Mouse (Mus musculus): ENCODE results near the gene Dhdh.
A peak's percentile ranks its signal among the peaks of the same experiment; 100 is the strongest.
"Not testable (repeated sequence)": the region's sequence is repeated elsewhere in the genome, so short reads cannot be mapped to it uniquely, and the experiment has no call there.

The Dhdh gene

DNA sequence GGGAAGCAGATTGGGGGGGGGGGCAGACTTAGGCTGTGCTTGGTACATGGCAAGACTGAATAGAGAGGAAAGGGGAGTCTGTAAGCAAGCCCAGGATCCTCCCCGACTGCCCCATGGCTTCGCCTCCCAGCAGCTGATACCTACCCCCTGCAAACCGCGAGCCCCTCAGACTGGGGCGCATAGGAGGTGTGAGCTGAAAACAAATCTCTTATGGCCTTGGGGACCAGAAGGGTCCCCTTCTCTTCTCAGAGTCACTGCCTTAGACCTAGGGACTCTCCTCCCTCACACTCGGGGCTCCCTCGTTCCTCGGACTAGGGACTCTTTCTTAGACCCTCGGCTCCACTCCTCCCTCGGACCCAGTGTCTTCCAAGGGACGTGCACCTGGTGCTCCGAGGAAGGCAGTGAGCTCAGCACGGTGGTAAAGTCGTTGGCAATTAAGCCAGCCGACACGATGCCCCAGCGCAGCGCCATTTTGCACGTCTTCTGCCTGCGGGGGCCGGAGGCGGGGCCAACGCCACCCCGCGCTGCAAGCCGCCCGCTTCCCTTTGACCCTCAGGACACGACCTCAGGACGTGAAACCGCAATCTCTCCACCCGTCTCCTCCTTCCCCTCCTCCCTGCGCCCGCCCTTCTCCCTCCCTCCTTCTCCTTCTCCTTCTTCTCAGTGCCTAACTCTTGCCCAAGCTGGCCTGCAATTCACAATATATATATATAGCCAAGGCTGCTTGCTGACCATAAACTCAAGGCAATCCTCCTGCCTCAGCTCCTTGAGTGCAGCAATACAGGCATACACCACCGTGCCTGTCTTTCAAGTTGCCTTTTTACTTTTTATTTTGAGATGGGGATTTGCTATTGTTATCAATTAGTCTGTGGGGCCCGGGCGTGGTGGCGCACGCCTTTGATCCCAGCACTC lies at the start of gene Dhdh:
Gene Dhdh (minus strand): TSS at position 513 of the 912 bp plus-strand sequence.
- peak; percentile 67 for DNase-seq

DNA sequence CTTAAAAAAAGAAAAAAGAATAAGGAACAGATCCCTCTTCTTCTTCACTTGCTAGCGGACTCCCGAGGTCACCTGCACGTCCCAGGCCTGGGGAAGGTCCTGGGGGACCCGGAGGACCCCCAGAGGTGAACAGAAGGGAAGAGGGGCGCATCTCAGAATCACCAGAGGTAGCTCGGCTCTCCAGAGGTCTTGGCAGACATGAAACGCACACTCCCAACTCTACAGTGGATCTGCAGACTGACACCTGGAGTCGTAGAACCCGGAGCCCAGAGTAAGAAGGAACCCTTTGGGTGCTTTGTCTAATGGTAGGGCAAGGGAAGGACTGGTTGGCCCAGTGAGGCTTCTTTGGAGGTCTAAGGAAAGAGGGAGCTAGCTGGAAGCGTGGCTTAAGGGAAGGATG lies 49.0 kb upstream of the Dhdh start:
- no peak for DNase-seq

DNA sequence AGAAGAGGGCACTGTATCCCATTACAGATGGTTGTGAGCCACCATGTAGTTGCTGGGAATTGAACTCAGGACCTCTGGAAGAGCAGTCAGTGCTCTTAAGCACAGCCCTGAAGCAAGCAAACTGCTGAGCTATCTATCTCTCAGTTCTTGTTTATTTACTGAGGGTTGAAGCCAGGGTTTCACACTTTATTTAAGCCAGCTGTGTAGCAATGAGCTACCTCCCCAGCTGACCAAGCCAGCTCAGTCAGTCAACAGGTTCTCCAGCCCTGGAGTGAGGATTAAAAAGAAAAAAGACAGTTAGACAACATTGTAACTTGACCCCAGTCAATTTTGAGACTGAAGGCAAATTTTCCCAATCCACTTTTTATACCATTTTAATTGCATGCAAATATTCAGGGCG lies 47.1 kb upstream of the Dhdh start:
- DNase-seq, result no peak

DNA sequence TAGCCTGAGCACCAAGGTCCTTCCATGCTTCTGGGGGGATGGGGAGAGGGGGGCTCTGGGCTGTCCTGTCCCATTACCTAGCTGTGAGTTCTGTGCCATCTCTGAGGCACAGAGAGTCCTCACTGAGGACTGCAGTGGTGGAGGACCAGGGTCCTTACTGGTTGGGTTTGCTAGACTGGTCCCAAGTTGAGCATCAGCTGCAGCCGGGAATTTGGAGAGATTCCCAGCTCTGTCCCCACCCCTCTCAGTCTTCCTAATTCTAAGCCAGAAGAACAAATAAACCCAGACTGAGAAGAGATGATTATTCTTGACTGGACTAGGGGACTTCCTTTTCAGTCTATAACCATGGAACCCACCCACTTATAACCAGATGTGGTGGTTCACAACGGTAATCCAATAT lies 42.0 kb upstream of the Dhdh start:
- no peak for DNase-seq

DNA sequence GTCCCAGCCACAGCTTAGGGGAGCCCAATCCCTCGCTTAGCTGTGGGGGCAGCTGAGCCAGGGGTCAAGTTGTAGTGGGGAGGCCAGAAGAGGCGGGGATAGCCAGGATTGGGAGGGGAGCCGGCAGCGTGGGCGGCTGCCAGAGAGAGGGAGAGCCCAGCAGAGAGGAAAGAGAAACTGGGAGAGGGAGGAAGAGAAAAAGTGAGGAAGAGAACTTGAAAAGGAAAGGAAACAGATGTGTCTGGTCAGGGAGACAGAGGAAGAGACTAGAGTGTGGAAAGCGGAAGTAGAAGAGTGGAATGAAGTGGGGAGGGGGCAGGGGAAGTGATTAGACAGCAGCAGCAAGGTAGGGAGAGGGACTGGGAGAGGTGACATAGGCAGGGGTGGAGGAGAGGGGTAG lies 40.9 kb upstream of the Dhdh start:
- DNase-seq, result no peak

DNA sequence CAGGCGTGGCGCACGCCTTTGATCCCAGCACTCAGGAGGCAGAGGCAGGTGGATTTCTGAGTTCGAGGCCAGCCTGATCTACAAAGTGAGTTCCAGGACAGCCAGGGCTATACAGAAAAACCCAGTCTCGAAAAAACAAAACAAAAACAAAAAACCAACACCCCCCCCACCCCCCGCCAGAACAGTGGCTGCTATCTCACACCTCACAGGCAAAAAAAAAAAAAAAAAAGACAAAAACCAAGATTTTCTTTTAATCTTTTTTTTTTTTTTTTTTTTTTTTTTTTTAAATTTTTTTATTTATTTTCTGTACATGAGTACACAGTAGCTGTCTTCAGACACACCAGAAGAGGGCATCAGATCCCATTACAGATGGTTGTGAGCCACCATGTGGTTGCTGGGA lies 38.6 kb upstream of the Dhdh start:
- not testable (repeated sequence) for DNase-seq

DNA sequence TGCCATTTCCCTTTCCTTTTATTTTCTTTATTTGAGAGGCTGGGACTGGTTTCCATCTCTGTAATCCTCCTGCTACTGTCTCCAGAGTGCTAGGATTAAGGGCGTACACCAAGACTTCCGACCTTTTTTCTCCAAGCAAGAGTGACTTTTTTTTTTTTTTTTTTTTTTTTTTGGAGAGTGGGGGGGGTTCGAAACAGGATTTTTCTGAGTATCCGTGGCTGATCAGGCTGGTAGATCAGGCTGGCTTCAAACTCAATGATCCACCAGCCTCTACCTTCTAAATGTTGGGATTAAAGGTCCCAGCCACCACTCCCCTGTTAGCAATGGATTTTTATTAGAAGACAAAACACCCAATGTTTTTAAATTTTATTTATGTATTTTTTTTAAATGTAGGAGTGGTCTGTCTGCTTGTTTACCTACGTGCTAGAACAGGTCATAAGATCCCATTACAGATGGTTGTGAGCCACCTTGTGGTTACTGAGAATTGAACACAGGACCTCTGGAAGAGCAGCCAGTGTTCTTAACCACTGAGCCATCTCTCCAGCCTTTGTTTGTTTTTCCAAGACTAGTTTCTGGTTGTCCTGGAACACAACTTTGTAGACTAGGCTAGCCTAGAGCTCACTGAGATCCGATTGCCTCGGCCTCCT lies 38.0 kb upstream of the Dhdh start:
- DNase-seq, result no peak

DNA sequence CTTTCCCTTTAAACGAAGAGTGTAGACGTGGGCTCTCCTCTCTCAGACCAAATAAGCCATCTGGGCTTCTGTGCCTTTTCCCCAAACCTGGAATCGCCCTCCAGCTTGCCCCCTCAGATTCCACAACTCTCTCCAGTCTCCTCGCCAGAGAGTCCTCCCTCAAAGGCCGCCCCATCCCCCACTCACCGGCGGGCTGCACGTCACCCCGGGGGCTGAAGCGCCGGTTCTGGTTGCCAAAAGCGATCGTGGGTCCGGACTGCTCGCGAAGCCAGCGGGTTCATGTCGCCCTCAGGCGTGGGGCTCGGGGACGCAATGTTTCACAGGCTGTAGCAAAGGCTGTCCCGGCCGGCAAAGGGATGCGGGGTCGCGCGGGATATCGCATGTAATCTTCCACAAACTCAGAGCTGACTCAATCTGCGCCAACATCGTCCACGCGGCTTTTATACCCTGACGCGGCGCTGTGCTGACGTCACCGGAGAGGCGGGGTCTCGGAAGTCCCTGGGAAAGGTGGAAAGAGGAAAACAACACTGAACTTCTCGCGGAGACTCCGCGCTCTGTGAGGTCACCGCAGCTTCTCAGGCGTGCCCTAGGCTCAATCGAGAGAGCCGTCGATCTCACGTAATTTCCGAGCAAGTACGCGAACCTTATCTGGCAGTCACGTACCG lies 37.3 kb upstream of the Dhdh start, which contains the start of the genes Ppp1r15a and Plekha4:
Gene Ppp1r15a (minus strand): TSS at position 460 of the 665 bp plus-strand sequence.
Gene Plekha4 (plus strand): TSS at position 522 of the 665 bp plus-strand sequence.
- peak; percentile 98 for DNase-seq

DNA sequence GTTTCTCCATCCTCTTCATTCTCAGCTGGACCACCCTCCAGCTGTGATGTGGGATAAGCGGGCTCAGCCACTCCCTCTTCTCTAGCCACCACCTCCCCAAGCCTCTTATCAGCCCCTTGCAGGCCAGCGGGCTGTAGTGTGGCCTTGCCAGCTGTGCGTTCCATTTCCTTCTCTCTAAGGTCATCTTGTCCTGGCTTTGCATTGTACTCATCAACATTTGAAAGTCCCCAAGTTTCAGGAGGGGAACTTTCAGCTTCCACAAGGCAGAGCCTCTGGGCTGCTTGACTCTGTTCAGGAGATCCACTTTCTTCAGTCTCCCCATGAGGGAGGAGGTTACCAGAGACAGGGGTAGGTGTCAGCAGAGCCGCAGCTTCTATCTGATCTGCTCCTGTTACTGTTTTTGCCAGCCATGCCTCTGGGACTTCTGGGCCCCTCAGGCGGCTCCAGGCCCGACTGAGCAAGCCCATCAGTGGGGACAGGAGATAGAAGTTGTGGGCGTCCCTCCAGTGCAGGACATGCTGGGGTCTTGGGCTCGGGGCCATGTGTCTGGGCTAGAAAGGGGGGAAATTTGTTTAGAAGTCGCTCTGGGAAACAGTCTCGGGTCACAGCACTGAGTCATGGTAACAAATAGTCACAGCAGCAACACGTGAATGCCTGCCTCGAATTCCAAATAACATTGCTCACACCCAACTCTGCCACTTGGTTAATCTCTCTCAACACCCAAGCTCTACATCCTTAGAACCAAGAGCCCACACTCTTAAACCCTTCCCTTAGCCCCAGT lies 36.4 kb upstream of the Dhdh start:
- peak; percentile 52 for DNase-seq

DNA sequence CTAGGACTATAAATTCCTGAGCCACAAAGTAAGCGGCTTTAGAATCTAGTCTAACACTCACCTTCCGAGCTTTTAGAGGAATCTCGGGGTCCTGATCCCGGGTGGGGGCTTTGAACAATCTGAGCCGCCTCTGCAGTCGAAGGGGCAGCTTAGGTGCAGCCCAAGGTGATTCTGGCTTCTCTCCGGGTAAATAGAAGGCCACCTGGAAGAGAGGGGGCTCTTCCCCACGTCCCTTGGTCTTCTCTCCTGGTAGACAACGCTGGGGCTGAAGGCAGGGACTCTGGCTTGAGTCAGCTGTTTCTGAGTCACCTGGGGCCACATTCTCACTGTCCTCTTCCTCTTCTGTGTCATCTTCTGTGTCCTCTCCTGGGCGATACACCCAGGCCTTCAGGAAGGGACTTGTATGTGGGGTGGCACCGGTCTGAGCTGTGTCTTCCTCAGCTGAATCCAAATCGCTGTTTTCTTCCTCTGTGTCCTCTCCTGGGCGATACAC lies 35.1 kb upstream of the Dhdh start:
- DNase-seq, result no peak

DNA sequence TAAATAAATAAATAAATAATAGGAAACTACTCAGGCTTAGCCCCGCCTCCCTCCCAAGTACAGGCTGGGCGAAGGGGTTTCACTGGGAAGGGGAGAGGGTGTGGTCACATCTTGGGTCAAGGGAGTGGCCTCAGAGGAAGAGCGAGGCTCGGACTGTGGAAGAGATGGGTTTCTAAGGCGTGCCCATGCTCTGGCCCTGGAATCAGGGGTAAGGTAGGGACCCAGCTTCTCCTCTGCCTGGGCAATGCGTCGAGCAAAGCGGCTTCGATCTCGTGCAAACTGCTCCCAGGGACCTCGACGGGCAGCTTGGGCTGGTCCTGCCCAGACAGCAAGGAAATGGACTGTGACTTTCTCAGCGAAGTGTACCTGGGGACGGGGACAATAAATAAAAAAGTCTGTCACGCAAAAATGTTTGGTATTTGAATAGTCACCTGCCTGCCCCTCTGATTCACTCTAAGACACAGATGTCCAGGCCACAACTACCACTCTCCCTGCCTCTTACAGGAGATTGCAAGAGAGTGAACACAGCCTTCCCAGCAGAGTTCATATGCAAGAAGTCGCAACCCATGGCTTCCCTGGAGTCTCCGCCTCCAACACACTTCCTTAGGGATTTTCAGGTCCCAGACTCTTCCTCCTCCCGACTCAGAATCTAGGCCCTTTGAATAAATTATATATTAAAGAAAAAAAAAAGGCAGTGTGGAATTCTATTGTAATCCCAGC lies 34.5 kb upstream of the Dhdh start:
- DNase-seq, result no peak

DNA sequence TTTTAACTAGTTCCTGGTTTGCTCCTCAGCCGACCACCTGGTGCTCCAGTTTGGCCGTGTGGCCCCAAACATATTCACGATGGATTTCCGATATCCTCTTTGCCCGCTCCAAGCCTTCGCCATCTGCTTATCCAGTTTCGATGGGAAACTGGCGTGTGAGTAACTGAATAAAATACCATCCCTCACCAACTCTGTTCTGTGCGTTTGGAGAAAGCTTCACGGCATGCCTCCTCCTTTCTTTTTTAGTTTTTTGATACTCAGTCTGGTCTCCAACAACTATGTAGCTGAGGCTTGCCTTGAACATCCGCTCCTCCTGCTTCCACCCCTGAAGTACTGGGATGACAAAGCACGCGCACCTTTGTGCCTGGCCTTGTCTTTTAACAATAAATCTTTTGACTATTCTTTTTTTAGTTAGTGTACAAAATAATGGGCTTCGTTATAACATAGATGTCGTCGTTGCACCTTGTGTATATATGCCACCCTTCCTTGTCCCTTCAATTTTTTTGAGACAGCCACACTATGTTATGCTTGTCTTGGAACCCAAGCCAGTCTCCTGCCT lies 33.7 kb upstream of the Dhdh start:
- DNase-seq, result no peak

DNA sequence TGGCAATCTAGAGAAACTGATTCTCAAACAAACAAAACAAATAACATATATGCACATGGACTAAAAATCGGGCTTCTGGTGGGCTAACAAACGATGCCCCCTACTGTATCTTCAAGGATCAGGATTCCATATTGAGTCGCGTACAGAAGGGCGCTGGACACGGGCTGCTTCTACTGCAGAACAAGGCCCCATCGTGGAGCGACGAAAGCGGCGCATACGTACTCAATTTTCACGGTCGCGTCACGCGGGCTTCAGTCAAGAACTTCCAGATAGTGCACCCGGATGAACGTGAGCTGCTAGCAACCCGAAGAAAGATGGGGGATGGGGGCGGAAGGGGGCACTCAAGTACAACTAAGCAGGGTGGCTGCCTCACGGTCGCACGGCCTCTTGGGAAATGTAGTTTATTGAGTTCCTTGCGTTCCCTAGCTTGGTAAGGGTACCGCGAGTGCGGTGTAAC lies 33.2 kb upstream of the Dhdh start:
- peak; percentile 90 for DNase-seq

DNA sequence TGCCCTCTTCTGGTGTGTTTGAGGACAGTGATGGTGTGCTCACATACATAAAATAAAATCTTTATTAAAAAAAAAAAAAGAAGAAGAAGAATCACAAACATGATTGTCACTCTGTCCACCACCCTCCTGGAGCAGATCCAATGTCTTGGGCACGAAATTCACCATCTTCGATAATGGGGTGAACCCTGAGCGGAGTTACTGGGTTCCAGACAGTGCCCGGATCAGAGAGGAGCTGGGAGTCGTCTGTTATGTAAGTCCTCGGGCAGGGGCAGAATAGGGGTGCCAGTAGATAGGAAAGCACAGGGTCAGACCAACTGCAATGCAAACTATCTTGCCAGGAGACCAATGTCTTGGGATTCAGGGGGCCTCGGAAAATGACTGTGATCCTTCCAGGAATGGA lies 32.0 kb upstream of the Dhdh start:
- DNase-seq, result no peak

DNA sequence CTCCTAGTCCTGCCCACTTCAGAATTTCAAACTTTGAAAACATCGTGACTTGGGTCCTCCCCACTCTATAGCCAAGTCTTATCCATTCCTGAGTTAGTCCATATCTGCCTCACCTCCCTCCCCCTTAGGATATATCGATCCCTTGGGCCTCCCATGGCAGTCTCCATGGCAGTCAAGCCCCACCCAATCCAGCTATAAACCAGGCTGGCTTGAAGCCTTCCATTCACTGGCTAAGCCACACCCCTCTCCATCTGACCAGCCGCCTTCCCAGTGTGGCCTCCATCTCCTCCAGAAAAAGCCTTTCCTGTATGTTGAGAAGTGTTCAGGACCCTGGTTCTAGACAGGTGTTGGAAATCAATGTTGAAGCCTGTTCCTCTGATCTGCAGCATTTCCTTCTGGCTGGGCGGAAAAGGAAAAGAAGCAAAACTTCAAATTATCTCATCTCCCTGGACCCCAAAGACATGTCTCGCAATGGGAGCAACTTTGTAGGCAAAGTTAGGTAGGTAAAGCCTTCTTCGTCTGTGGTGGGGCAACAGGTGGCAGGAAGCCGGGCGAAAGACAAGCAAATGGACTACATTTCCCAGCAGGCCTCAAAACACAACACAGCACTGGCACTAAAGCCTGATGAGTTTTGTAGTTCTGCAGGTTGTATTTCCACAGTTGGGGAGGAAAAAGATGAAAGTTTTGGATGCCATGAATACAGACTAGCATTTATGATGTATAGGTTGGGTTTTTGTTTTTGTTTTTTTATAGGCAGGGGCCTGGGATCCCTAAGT lies 30.9 kb upstream of the Dhdh start:
- DNase-seq, result no peak

DNA sequence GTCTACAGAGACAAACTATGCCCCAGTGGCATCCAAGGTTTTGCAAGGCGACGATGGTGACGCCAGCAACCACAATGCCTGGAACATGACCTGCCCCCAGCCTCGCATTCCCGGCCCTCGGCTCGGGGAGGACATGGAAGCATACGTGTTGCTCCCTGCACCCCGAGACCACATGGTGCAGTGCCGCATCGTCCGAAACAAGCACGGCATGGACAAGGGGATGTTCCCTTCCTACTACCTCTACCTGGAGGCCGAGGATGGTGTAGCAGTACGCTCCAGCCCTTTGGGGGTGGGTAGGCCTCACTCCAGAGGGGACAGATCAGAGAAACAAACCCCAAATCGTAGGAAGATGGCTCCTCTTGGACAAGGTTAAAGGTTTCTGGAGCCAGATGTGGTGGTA lies 30.0 kb upstream of the Dhdh start:
- no peak for DNase-seq

DNA sequence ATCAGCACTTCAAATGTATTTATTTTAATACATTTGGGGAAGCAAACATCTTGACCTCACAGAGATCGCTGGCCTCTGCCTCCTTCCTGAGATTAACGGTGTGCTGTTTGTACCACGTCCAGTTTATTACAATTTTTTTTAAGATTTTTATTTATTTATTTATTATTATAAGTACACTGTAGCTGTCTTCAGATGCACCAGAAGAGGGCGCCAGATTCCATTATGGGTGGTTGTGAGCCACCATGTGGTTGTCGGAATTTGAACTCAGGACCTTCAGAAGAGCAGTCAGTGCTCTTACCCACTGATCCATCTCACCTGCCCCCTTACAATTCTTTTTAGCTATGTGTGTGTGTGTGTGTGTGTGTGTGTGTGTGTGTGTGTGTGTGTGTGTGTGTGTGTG lies 28.2 kb upstream of the Dhdh start:
- DNase-seq, result not testable (repeated sequence)

DNA sequence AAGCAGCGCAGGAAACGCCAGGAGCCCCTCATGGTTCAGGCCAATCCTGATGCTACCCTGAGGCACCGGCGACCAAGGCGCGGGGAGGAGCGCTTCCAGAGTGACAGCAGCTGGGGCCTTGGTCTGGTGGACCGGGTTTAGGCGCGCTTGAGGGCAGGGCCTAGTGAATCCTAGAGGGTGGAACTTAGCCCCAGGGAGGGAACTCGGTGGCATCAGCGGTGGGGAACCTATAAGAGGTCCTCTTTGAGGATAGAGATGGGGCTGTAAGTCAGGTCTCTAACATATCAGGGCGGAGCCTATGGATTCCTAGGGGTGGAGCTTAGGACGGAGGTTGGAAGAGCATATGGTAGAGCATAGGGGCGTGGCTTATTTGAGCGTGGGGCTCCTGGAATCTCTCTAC lies 26.8 kb upstream of the Dhdh start:
- no peak for DNase-seq

DNA sequence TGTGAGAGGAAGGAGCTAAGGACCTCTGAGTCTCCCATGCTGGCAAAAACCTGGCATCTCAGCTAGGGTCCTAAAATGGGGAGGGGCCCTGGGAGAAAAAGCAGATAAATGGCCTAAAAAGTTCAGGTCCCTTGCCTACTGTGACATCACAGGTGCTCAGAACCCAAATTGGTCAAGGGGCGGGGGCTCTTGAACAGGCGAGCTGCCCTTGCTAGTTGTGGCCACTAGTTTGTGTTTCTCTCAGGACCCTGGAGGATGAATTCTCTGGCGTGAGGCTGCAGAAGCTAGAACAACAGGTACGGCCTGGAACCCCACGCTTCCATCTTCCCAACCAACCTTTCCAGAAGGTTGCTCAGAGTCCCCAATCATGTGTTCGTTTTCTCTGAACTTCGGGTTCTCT lies 25.8 kb upstream of the Dhdh start:
- DNase-seq, result no peak

DNA sequence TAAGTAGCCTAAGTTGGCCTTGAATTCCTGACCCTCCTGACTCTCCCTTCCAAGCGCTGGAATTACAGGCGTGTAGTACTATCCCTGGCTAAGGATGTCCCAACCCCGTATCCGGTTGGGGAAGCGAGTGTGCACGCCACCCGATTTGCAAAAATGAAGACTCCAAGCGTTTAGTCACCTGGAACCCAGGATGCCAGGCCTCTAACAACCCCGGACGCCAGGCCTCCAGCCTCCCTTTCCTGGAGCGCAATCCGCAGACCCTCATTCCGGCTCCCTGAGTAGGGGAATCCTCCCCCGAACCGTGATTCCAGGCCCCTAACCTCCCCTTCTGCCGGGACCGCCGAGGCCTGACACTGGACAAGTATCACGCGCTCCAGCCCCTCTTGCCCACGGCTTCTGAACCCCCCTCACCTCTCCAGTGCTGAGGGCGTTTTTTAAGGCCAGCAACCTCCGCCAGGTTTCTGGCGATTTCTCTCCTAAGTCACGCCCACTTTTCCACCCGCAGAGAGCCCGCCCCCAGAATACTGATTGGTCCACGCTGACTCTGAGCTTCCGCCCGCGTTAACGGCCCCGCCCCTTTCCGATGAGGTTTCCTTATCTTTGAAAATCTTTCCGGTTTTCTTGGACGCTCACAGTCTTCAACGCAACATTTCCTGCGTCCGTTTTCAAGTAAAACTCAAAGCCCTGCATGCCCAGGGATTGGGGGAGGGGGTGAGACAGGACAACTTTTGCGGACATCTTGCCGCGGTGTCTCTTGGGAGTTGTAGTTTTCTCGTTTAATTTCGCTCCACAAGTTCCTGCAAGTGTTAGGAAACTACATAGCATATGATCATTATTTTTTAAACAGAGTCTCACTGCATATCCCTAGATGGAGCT lies 21.5 kb upstream of the Dhdh start, which contains the start of gene Nucb1:
Gene Nucb1 (minus strand): TSS at position 495 of the 876 bp plus-strand sequence.
- DNase-seq, result peak; percentile 96
